Mouse (Mus musculus) cortical plate, adult 2 months (tissue): ENCODE data around the gene Ubqln2. TPM values are rescaled to one million over a fixed set of nuclear protein-coding genes. Genes with fewer than 3 reads are reported as not detected.

Experiments used
- H3K27ac ChIP-seq: fragments of 200-500 bp; 2 replicates; pipeline ENCODE4 v1.5.1; 2012; ENCODE audit warnings: low read length, control low read depth, inconsistent platforms; ENCODE audit not compliant: insufficient read depth
- H3K4me1 ChIP-seq: fragments of 200-500 bp; 2 replicates; pipeline ENCODE4 v1.6.1; 2011; ENCODE audit warnings: low read length; ENCODE audit not compliant: control insufficient read depth, insufficient read depth
- H3K4me3 ChIP-seq: fragments of 200-500 bp; 2 replicates; pipeline ENCODE4 v1.5.1; 2011; ENCODE audit warnings: mild to moderate bottlenecking, low read length, control low read depth; ENCODE audit not compliant: insufficient read depth
- CTCF ChIP-seq: fragments of 200-500 bp; IDR thresholded peaks from 2 replicates; pipeline ENCODE4 v1.5.1; 2011; ENCODE audit warnings: mild to moderate bottlenecking, control low read depth, low read length; ENCODE audit not compliant: insufficient read depth; ENCODE audit errors: extremely low read depth
- POLR2A ChIP-seq: fragments of 200-500 bp; IDR thresholded peaks from 2 replicates; pipeline ENCODE4 v1.6.1; 2011; ENCODE audit warnings: mild to moderate bottlenecking, low read length, control low read depth; ENCODE audit not compliant: insufficient read depth; ENCODE audit errors: extremely low read depth
- polyA plus RNA-seq: library from polyadenylated mRNA; depleted of rRNA; stranded (reverse); fragments of >200 nt; gene quantifications from 2 replicates; pipeline ENCODE4 v1.2.3, GENCODE M21; 2012; rRNA removed

Gene Ubqln2
- 122 and 124 TPM in 2 replicates for polyA plus RNA-seq

- no peaks in the 10 kb centered on the region for H3K4me1 ChIP-seq
- H3K27ac ChIP-seq: peak within 1 kb of the TSS; percentile 99
- H3K4me3 ChIP-seq: peak within 1 kb of the TSS; percentile 86
- peak; percentile 59 for TF ChIP-seq POLR2A
- TF ChIP-seq CTCF: no peak
Measured at GRCm38 (mm10) chrX:153497688-153498516, at the start of gene Ubqln2. TSS of gene Ubqln2 (plus strand) at chrX:153498227.

GRCm38 (mm10) chrX:153451946-153452345, 46.1 kb upstream of the Ubqln2 start:
- Histone ChIP-seq H3K27ac (no peak overlapping the region), H3K4me3 (no peak overlapping the region), H3K4me1 (no peaks in the 10 kb centered on the region)
- TF ChIP-seq POLR2A (no peak), CTCF (no peak)

GRCm38 (mm10) chrX:153476760-153477248, 21.2 kb upstream of the Ubqln2 start:
- no peak for TF ChIP-seq POLR2A
- TF ChIP-seq CTCF: no peak
- H3K27ac ChIP-seq: no peak overlapping the region
- no peak overlapping the region for H3K4me3 ChIP-seq
- no peaks in the 10 kb centered on the region for H3K4me1 ChIP-seq

- H3K4me3 ChIP-seq: no peak overlapping the region
- H3K27ac ChIP-seq: no peak overlapping the region
- no peak for TF ChIP-seq CTCF
- no peak for TF ChIP-seq POLR2A
- no peaks in the 10 kb centered on the region for H3K4me1 ChIP-seq
Measured at GRCm38 (mm10) chrX:153492326-153492725, 5.7 kb upstream of the Ubqln2 start.

- no peak for TF ChIP-seq POLR2A
- no peak for TF ChIP-seq CTCF
- Histone ChIP-seq H3K4me1 (no peaks in the 10 kb centered on the region), H3K4me3 (peak overlapping the region; percentile 86), H3K27ac (peak overlapping the region; percentile 99)
Measured at GRCm38 (mm10) chrX:153498665-153499293, 752 bp downstream of the Ubqln2 start.

- Histone ChIP-seq H3K27ac (peak overlapping the region; percentile 99), H3K4me3 (peak overlapping the region; percentile 86), H3K4me1 (no peaks in the 10 kb centered on the region)
- TF ChIP-seq POLR2A (no peak), CTCF (no peak)
Measured at GRCm38 (mm10) chrX:153499294-153500046, 1.4 kb downstream of the Ubqln2 start.

- no peak for TF ChIP-seq POLR2A
- no peaks in the 10 kb centered on the region for H3K4me1 ChIP-seq
- H3K4me3 ChIP-seq: peak overlapping the region; percentile 86
- no peak overlapping the region for H3K27ac ChIP-seq
Measured at GRCm38 (mm10) chrX:153500047-153500345, 2.0 kb downstream of the Ubqln2 start.

GRCm38 (mm10) chrX:153505954-153506353, 7.9 kb downstream of the Ubqln2 start:
- no peak overlapping the region for H3K27ac ChIP-seq
- no peak for TF ChIP-seq POLR2A
- TF ChIP-seq CTCF: no peak
- no peaks in the 10 kb centered on the region for H3K4me1 ChIP-seq
- no peak overlapping the region for H3K4me3 ChIP-seq

GRCm38 (mm10) chrX:153515491-153515890, 17.5 kb downstream of the Ubqln2 start:
- no peak overlapping the region for H3K27ac ChIP-seq
- no peak for TF ChIP-seq POLR2A
- TF ChIP-seq CTCF: no peak
- H3K4me3 ChIP-seq: no peak overlapping the region
- no peaks in the 10 kb centered on the region for H3K4me1 ChIP-seq

GRCm38 (mm10) chrX:153528399-153528798, 30.4 kb downstream of the Ubqln2 start:
- Histone ChIP-seq H3K4me1 (no peaks in the 10 kb centered on the region), H3K4me3 (no peak overlapping the region), H3K27ac (no peak overlapping the region)
- peak; percentile 27; the same call in 1 of the 2 replicates for TF ChIP-seq CTCF
- TF ChIP-seq POLR2A: no peak

Other genes starting within 250 kb of the Ubqln2 start
- not detected in 2 replicates for gene Cypt3, start 60.4 kb downstream of the Ubqln2 start, polyA plus RNA-seq
- 2.4 TPM in 2 replicates for gene Kctd12b, start 198.2 kb downstream of the Ubqln2 start, polyA plus RNA-seq
- gene Nbdy, start 225.4 kb downstream of the Ubqln2 start, polyA plus RNA-seq: 68.0 and 77.9 TPM in 2 replicates